9 mouse cellular contexts compared by ENCODE assay signal in the genomic region with DNA sequence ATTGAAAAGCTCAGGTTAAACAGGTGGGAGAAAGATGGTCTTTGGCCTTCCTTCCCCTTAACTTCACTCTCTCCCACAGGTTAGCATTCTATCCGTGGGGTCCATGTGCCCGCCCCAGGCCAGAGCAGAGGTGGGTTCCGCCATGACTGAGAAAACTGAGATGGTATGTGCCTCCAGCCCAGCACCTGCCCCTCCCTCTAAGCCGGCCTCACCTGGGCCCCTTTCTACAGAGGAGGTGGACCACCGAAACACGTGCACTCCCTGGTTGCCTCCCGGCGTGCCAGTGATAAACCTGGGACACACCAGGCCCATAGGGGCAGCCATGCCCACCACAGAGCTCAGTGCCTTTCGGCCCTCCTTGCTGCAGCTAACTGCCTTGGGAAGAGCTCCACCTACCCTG. TPM values are rescaled to one million over a fixed set of nuclear protein-coding genes. Genes with fewer than 3 reads are reported as not detected.
DNase-seq lines count a peak whose midpoint lies in the region; ATAC-seq and TF ChIP-seq lines count a peak whose summit lies in the region.
"Had no signal": no experiment of that assay in that cellular context is flagged by ENCODE, and none has a peak within 500 bp of the region (broad histone marks: within the 10 kb centered on the region; RNA-seq: fewer than 3 reads in every experiment).

No protein-coding gene starts in this region.

- H3K36me3 ChIP-seq in limb, embryonic 14.5 days (ENCODE audit: control insufficient read depth, insufficient read depth, low read length) = peaks cover 47% of the 10 kb centered on the region
- H3K36me3 ChIP-seq in kidney, adult 2 months (ENCODE audit: control insufficient read depth, insufficient read depth, low read length) = no peaks in the 10 kb centered on the region

- peak; percentile 35 for DNase-seq in gastrocnemius, adult 2 months
- no peak for DNase-seq in gastrocnemius, postnatal 14 days
- DNase-seq in spleen, postnatal 36 days (ENCODE audit: low spot score in 2 of 2) = peak; percentile 24 to 34
- no peak for DNase-seq in spleen, adult 12 weeks (ENCODE audit: low spot score)
- DNase-seq in limb, embryonic 14.5 days (ENCODE audit: low spot score) = no peak
- DNase-seq in kidney, adult 2 months = no peak
- DNase-seq in adipocyte (ENCODE audit: low spot score) = no peak
- DNase-seq: adrenal gland, postnatal 36 days had no signal

- peaks cover 49% of the 10 kb centered on the region for H3K27me3 ChIP-seq in limb, embryonic 14.5 days (ENCODE audit: control insufficient read depth, insufficient read depth, low read length)
- H3K27me3 ChIP-seq in kidney, adult 2 months (replicated peaks; ENCODE audit: control insufficient read depth, insufficient read depth, low read length) = peaks cover 4% of the 10 kb centered on the region; the same call in 1 of the 2 replicates

- no peak for TF ChIP-seq POLR2A in limb, embryonic 14.5 days (IDR thresholded peaks at IDR 0.05; ENCODE audit: borderline replicate concordance, extremely low read depth, insufficient read depth, insufficient read length)
- no peak for TF ChIP-seq POLR2A in kidney, adult 2 months (IDR thresholded peaks at IDR 0.05; ENCODE audit: low read depth, low read length)

- intact Hi-C loops in gastrocnemius, adult 2 months (cut with DNase I) = loop anchor here (5.0 kb wide), 1 partner anchor 35 kb away; no protein-coding TSS in a partner anchor
- intact Hi-C loops in gastrocnemius, postnatal 14 days (cut with DNase I; ENCODE audit: low total_unique reads) = no loop called here

- peak overlapping the region; percentile 2; the same call in 1 of the 2 replicates for H3K4me2 ChIP-seq in limb, embryonic 14.5 days (replicated peaks; ENCODE audit: low read depth, low read length, severe bottlenecking)

- peak overlapping the region; percentile 58 for H3K4me3 ChIP-seq in gastrocnemius, adult 2 months
- peak overlapping the region; percentile 3; the same call in 1 of the 2 replicates for H3K4me3 ChIP-seq in limb, embryonic 14.5 days (replicated peaks; ENCODE audit: low read length)
- H3K4me3 ChIP-seq in kidney, adult 2 months (ENCODE audit: insufficient read depth, low read depth, low read length) = no peak overlapping the region

- 73% methylated on average over 9 of the region's 9 CpGs for WGBS in limb, embryonic 14.5 days
- WGBS in kidney, adult 2 months = 77% methylated on average over 9 of the region's 9 CpGs

- no peaks in the 10 kb centered on the region for H3K9me3 ChIP-seq in limb, embryonic 14.5 days (ENCODE audit: control insufficient read depth, low read length)

- TF ChIP-seq CTCF in gastrocnemius, adult 2 months (IDR thresholded peaks at IDR 0.05) = no peak
- TF ChIP-seq CTCF in kidney, adult 2 months (conservative IDR thresholded peaks at IDR 0.05; ENCODE audit: insufficient read depth, insufficient read length, low read depth, low read length) = no peak

- no peak overlapping the region for H3K9ac ChIP-seq in limb, embryonic 14.5 days (ENCODE audit: low read depth, low read length, severe bottlenecking)

- peaks cover 49% of the 10 kb centered on the region for H3K4me1 ChIP-seq in limb, embryonic 14.5 days (ENCODE audit: control insufficient read depth, insufficient read depth, low read length)
- 0 out of 2 replicates have a peak, but pooled peaks cover 3% of the 10 kb centered on the region for H3K4me1 ChIP-seq in kidney, adult 2 months (ENCODE audit: control insufficient read depth, insufficient read depth, low read length)

- ATAC-seq in limb, embryonic 14.5 days (ENCODE audit: low FRiP score, low read depth) = no peak
- no peak for ATAC-seq in megakaryocyte-erythroid progenitor cell, adult 5-6 weeks (replicated peaks; ENCODE audit: low FRiP score, low TSS enrichment, poor library complexity, severe bottlenecking)

- H3K27ac ChIP-seq in gastrocnemius, adult 2 months = peak overlapping the region; percentile 87
- H3K27ac ChIP-seq in limb, embryonic 14.5 days (replicated peaks; ENCODE audit: low read depth, low read length) = no peak overlapping the region
- H3K27ac ChIP-seq in kidney, adult 2 months (ENCODE audit: insufficient read depth, low read depth, low read length) = no peak overlapping the region

RNA-seq across cellular contexts. Expression of gene Lyl1, which starts 1.3 kb away (rescaled TPM):
- total RNA-seq in gastrocnemius, adult 2 months (2021) = 1 to 10 TPM; 1.1 to 1.3 TPM
- total RNA-seq in gastrocnemius, postnatal 14 days (2021) = 1 to 10 TPM; 2.7 to 2.9 TPM
- polyA plus RNA-seq in limb, embryonic 14.5 days (2012; rRNA removed) = 7.1 and 7.6 TPM in 2 replicates
- polyA plus RNA-seq in limb, embryonic 14.5 days (2014; fragmentation: Nextera tagmentation; extraction: Ambion mirVana) = 5.6 and 6.2 TPM in 2 replicates
- total RNA-seq in megakaryocyte-erythroid progenitor cell, adult 5-6 weeks (2014; fragmentation: Nextera tagmentation) = 44.2 and 65.2 TPM in 2 replicates
- 9.5 and 10.1 TPM in 2 replicates for total RNA-seq in megakaryocyte-erythroid progenitor cell, adult 5-6 weeks (2017)
- polyA plus RNA-seq in kidney, adult 2 months (2012; rRNA removed) = 3.2 and 4.1 TPM in 2 replicates

RNA-seq across cellular contexts. Expression of gene Nacc1, which starts 14.9 kb away (rescaled TPM):
- total RNA-seq in gastrocnemius, adult 2 months (2021) = 10 to 100 TPM; 18.7 to 24.3 TPM
- total RNA-seq in gastrocnemius, postnatal 14 days (2021) = 10 to 100 TPM; 25.7 to 33.6 TPM
- polyA plus RNA-seq in limb, embryonic 14.5 days (2012; rRNA removed) = 68.8 and 86.2 TPM in 2 replicates
- 18.5 and 19.8 TPM in 2 replicates for polyA plus RNA-seq in limb, embryonic 14.5 days (2014; fragmentation: Nextera tagmentation; extraction: Ambion mirVana)
- total RNA-seq in megakaryocyte-erythroid progenitor cell, adult 5-6 weeks (2014; fragmentation: Nextera tagmentation) = 71.6 and 76.7 TPM in 2 replicates
- 35.8 and 51.5 TPM in 2 replicates for total RNA-seq in megakaryocyte-erythroid progenitor cell, adult 5-6 weeks (2017)
- polyA plus RNA-seq in kidney, adult 2 months (2012; rRNA removed) = 85.8 and 93.9 TPM in 2 replicates

RNA-seq across cellular contexts. Expression of gene Trmt1, which starts 16.5 kb away (rescaled TPM):
- 10 to 100 TPM; 45.6 to 57.5 TPM for total RNA-seq in gastrocnemius, adult 2 months (2021)
- total RNA-seq in gastrocnemius, postnatal 14 days (2021) = 10 to 100 TPM; 26.0 to 36.2 TPM
- polyA plus RNA-seq in limb, embryonic 14.5 days (2012; rRNA removed) = 144 and 158 TPM in 2 replicates
- 71.0 and 71.7 TPM in 2 replicates for polyA plus RNA-seq in limb, embryonic 14.5 days (2014; fragmentation: Nextera tagmentation; extraction: Ambion mirVana)
- 170 and 181 TPM in 2 replicates for total RNA-seq in megakaryocyte-erythroid progenitor cell, adult 5-6 weeks (2014; fragmentation: Nextera tagmentation)
- 94.9 and 126 TPM in 2 replicates for total RNA-seq in megakaryocyte-erythroid progenitor cell, adult 5-6 weeks (2017)
- polyA plus RNA-seq in kidney, adult 2 months (2012; rRNA removed) = 73.7 and 98.9 TPM in 2 replicates

RNA-seq across cellular contexts. Expression of gene G430095P16Rik, which starts 20.2 kb away (rescaled TPM):
- under 1 TPM; 0.36 to 0.78 TPM for total RNA-seq in gastrocnemius, adult 2 months (2021)
- 1 to 10 TPM in 1 of 2 experiments, under 1 TPM in 1; 0.66 to 1.1 TPM for total RNA-seq in gastrocnemius, postnatal 14 days (2021)
- 4.3 and 4.8 TPM in 2 replicates for polyA plus RNA-seq in limb, embryonic 14.5 days (2012; rRNA removed)
- 5.7 and 6.0 TPM in 2 replicates for polyA plus RNA-seq in limb, embryonic 14.5 days (2014; fragmentation: Nextera tagmentation; extraction: Ambion mirVana)
- 25.7 and 28.1 TPM in 2 replicates for total RNA-seq in megakaryocyte-erythroid progenitor cell, adult 5-6 weeks (2014; fragmentation: Nextera tagmentation)
- total RNA-seq in megakaryocyte-erythroid progenitor cell, adult 5-6 weeks (2017) = 8.2 and 11.4 TPM in 2 replicates
- polyA plus RNA-seq in kidney, adult 2 months (2012; rRNA removed) = 0.65 and 0.81 TPM in 2 replicates

RNA-seq across cellular contexts. Expression of gene Ier2, which starts 39.9 kb away (rescaled TPM):
- 1 to 10 TPM; 5.9 to 6.5 TPM for total RNA-seq in gastrocnemius, adult 2 months (2021)
- 10 to 100 TPM; 10.5 to 10.8 TPM for total RNA-seq in gastrocnemius, postnatal 14 days (2021)
- polyA plus RNA-seq in limb, embryonic 14.5 days (2012; rRNA removed) = 33.3 and 38.2 TPM in 2 replicates
- polyA plus RNA-seq in limb, embryonic 14.5 days (2014; fragmentation: Nextera tagmentation; extraction: Ambion mirVana) = 66.0 and 70.1 TPM in 2 replicates
- 23.2 and 27.2 TPM in 2 replicates for total RNA-seq in megakaryocyte-erythroid progenitor cell, adult 5-6 weeks (2014; fragmentation: Nextera tagmentation)
- total RNA-seq in megakaryocyte-erythroid progenitor cell, adult 5-6 weeks (2017) = 47.1 and 60.7 TPM in 2 replicates
- 5.7 and 7.3 TPM in 2 replicates for polyA plus RNA-seq in kidney, adult 2 months (2012; rRNA removed)

Comparison
In these comparisons a context has a peak if more than half of its experiments do, and no peak if none do; other contexts are left out.
1. DNase-seq: peak in gastrocnemius, adult 2 months (single experiment) and spleen, postnatal 36 days (2 of 2); none in gastrocnemius, postnatal 14 days (single experiment), spleen, adult 12 weeks (single experiment), limb, embryonic 14.5 days (single experiment), kidney, adult 2 months (single experiment) and adipocyte (single experiment).